In the genomic region with DNA sequence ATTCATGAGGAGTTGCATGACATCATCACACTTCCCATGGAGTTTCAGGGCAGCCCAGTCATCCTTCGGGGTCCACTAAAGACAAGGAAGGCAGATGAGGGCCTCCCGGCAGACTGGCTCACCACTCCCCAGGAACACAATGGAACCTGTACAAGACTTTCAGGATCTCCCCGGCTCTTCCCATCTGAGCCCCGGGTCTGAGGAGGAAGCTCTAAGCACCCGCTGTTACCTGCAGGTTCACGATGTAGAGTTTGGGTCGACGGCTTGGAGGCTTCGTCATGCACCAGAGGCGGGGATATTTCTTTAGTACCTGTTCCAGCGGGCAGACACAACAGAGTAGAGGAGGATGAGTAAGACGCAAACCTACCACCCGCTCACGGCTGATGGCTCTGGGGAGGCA, we compare ENCODE assay signal across 15 mouse cellular contexts. TPM values are rescaled to one million over a fixed set of nuclear protein-coding genes. Genes with fewer than 3 reads are reported as not detected.
"Had no signal": no experiment of that assay in that cellular context is flagged by ENCODE, and none has a peak within 500 bp of the region (broad histone marks: within the 10 kb centered on the region; RNA-seq: fewer than 3 reads in every experiment).

No protein-coding gene starts in this region.

- H3K27me3 ChIP-seq: limb, embryonic 13.5 days; neural tube, embryonic 13.5 days had no signal

- H3K27ac ChIP-seq: kidney, postnatal 0 days; limb, embryonic 13.5 days; liver, embryonic 14.5 days; midbrain, embryonic 10.5 days; neural tube, embryonic 13.5 days had no signal

- DNase-seq: kidney, adult 9 months; kidney, postnatal 36 days; layer of hippocampus, adult 9-11 months; layer of hippocampus, postnatal 36 days; lung, adult 18-20 months; retina, postnatal 1 day; right cerebral cortex, postnatal 4 days; spleen, adult 18-20 months had no signal

- H3K9ac ChIP-seq: limb, embryonic 13.5 days; liver, embryonic 14.5 days; neural tube, embryonic 13.5 days had no signal

- H3K4me3 ChIP-seq: limb, embryonic 13.5 days; midbrain, embryonic 10.5 days; neural tube, embryonic 13.5 days had no signal

- ATAC-seq: midbrain, embryonic 16.5 days had no signal

- H3K9me3 ChIP-seq: limb, embryonic 13.5 days; midbrain, embryonic 10.5 days; neural tube, embryonic 13.5 days had no signal

RNA-seq across cellular contexts. Expression of gene Npb, which starts 11.9 kb away (rescaled TPM):
- total RNA-seq: liver, adult 2 months had no signal
- polyA plus RNA-seq: midbrain, embryonic 16.5 days had no signal
